In the genomic region with DNA sequence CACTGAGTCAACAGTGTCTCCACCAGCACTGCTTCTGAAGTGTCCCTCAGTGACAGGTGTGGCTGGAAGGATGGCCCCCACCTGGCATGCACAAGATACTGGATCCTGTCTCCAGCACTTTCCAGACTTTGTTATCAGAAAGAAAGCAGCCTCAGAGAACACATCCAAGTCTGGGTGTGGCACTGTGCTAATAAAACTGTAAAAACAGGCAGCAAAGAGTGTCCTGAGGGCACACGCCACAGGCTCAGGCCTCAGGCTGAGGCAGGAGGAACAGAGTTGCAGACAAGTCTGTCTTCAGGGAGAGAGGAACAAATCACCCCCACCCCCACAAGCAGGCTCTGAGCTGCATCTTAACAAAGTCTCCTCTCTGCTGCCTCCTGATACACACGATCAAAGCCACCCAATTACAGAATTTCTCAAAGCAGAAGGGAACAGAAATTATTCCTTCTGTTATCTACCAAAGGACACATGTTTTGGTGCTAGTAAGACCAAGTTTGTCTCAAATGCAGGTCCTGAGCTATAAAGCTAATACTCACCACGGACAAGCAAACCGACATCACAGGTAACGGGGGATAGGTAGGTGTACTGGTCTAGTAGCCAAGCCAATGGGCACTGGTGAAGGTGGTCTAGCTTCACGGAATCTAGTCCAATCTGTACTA, we compare ENCODE assay signal across 17 mouse cellular contexts. TPM values are rescaled to one million over a fixed set of nuclear protein-coding genes. Genes with fewer than 3 reads are reported as not detected.
DNase-seq lines count a peak whose midpoint lies in the region; ATAC-seq lines count a peak whose summit lies in the region.
"Had no signal": no experiment of that assay in that cellular context is flagged by ENCODE, and none has a peak within 500 bp of the region (broad histone marks: within the 10 kb centered on the region; RNA-seq: fewer than 3 reads in every experiment).

No protein-coding gene starts in this region.

- H3K36me3 ChIP-seq in embryonic facial prominence, embryonic 11.5 days (replicated peaks; ENCODE audit: control insufficient read depth, insufficient read depth, low read depth, low read length) = peaks cover 9% of the 10 kb centered on the region
- H3K36me3 ChIP-seq in embryonic facial prominence, embryonic 10.5 days (replicated peaks) = peaks cover 99% of the 10 kb centered on the region
- peaks cover 100% of the 10 kb centered on the region for H3K36me3 ChIP-seq in liver, embryonic 12.5 days
- peaks cover 100% of the 10 kb centered on the region for H3K36me3 ChIP-seq in forebrain, embryonic 10.5 days (replicated peaks)

- DNase-seq in embryonic facial prominence, embryonic 11.5 days (ENCODE audit: low spot score) = no peak
- no peak for DNase-seq in embryonic facial prominence, embryonic 10.5 days (ENCODE audit: low spot score)
- DNase-seq in c-Kit-positive CD71-positive TER-119-negative erythroid progenitor cells, embryonic 14.5 days (ENCODE audit: low read depth) = peak; percentile 82
- DNase-seq in spleen, postnatal 4 days (ENCODE audit: low spot score in 2 of 2) = peak; percentile 73 to 78
- no peak for DNase-seq in embryo, embryonic 11 days
- no peak for DNase-seq in forebrain, embryonic 10.5 days (ENCODE audit: extremely low spot score, low spot score)
- no peak for DNase-seq in left cerebral cortex, adult 11 months (ENCODE audit: low spot score)
- DNase-seq: cerebellum, adult 8-10 months; heart, adult 11 months; kidney, postnatal 25 days; lung, postnatal 14 days; right cerebral cortex, postnatal 4 days had no signal

- 0 out of 2 replicates have a peak, but pooled peaks have one; percentile 34 for ATAC-seq in embryonic facial prominence, embryonic 11.5 days (replicated peaks; ENCODE audit: insufficient number of reproducible peaks, low FRiP score, low TSS enrichment, low read depth)
- peak; percentile 97 for ATAC-seq in liver, embryonic 12.5 days

- 96% methylated on average over 6 of the region's 6 CpGs for WGBS in embryonic facial prominence, embryonic 11.5 days
- WGBS in embryonic facial prominence, embryonic 10.5 days = 92% methylated on average over 6 of the region's 6 CpGs
- WGBS in liver, embryonic 12.5 days (ENCODE audit: insufficient replicate concordance) = 43% methylated on average over 6 of the region's 6 CpGs
- 93% methylated on average over 6 of the region's 6 CpGs for WGBS in forebrain, embryonic 10.5 days

- H3K9me3 ChIP-seq in embryonic facial prominence, embryonic 11.5 days (replicated peaks; ENCODE audit: control insufficient read depth, low read length) = no peaks in the 10 kb centered on the region
- no peaks in the 10 kb centered on the region for H3K9me3 ChIP-seq in embryonic facial prominence, embryonic 10.5 days
- H3K9me3 ChIP-seq in liver, embryonic 12.5 days (replicated peaks) = no peaks in the 10 kb centered on the region
- no peaks in the 10 kb centered on the region for H3K9me3 ChIP-seq in forebrain, embryonic 10.5 days
- H3K9me3 ChIP-seq: embryonic facial prominence, embryonic 15.5 days; hindbrain, embryonic 15.5 days had no signal

- no peak overlapping the region for H3K9ac ChIP-seq in embryonic facial prominence, embryonic 11.5 days (replicated peaks; ENCODE audit: low read length)
- H3K9ac ChIP-seq in liver, embryonic 12.5 days = peak overlapping the region; percentile 66
- H3K9ac ChIP-seq: embryonic facial prominence, embryonic 15.5 days; hindbrain, embryonic 15.5 days had no signal

- H3K4me3 ChIP-seq in embryonic facial prominence, embryonic 11.5 days (ENCODE audit: low read depth, low read length) = no peak overlapping the region
- H3K4me3 ChIP-seq in embryonic facial prominence, embryonic 10.5 days = no peak overlapping the region
- H3K4me3 ChIP-seq in liver, embryonic 12.5 days = peak overlapping the region; percentile 21
- H3K4me3 ChIP-seq in forebrain, embryonic 10.5 days = no peak overlapping the region
- H3K4me3 ChIP-seq: embryonic facial prominence, embryonic 15.5 days; hindbrain, embryonic 15.5 days; left cerebral cortex, adult 2 months had no signal

- H3K27ac ChIP-seq in embryonic facial prominence, embryonic 11.5 days (replicated peaks; ENCODE audit: low read depth, low read length) = no peak overlapping the region
- H3K27ac ChIP-seq in embryonic facial prominence, embryonic 10.5 days (replicated peaks) = no peak overlapping the region
- H3K27ac ChIP-seq in liver, embryonic 12.5 days = peak overlapping the region; percentile 97
- no peak overlapping the region for H3K27ac ChIP-seq in forebrain, embryonic 10.5 days
- H3K27ac ChIP-seq: embryonic facial prominence, embryonic 15.5 days; hindbrain, embryonic 15.5 days; left cerebral cortex, adult 2 months had no signal

- no peaks in the 10 kb centered on the region for H3K4me1 ChIP-seq in embryonic facial prominence, embryonic 11.5 days (ENCODE audit: control insufficient read depth, insufficient read depth, low read length)
- no peaks in the 10 kb centered on the region for H3K4me1 ChIP-seq in embryonic facial prominence, embryonic 10.5 days
- peaks cover 77% of the 10 kb centered on the region for H3K4me1 ChIP-seq in liver, embryonic 12.5 days
- no peaks in the 10 kb centered on the region for H3K4me1 ChIP-seq in forebrain, embryonic 10.5 days
- H3K4me1 ChIP-seq: embryonic facial prominence, embryonic 15.5 days; hindbrain, embryonic 15.5 days had no signal

- H3K27me3 ChIP-seq in embryonic facial prominence, embryonic 11.5 days (ENCODE audit: control insufficient read depth, insufficient read depth, low read length) = no peaks in the 10 kb centered on the region
- no peaks in the 10 kb centered on the region for H3K27me3 ChIP-seq in embryonic facial prominence, embryonic 10.5 days (replicated peaks; ENCODE audit: low read depth, poor library complexity, severe bottlenecking)
- no peaks in the 10 kb centered on the region for H3K27me3 ChIP-seq in liver, embryonic 12.5 days (replicated peaks)
- no peaks in the 10 kb centered on the region for H3K27me3 ChIP-seq in forebrain, embryonic 10.5 days (ENCODE audit: poor library complexity, severe bottlenecking)
- H3K27me3 ChIP-seq: embryonic facial prominence, embryonic 15.5 days; hindbrain, embryonic 15.5 days had no signal

- H3K4me2 ChIP-seq in embryonic facial prominence, embryonic 11.5 days (ENCODE audit: low read depth, low read length) = no peak overlapping the region
- H3K4me2 ChIP-seq in liver, embryonic 12.5 days = peak overlapping the region; percentile 59
- H3K4me2 ChIP-seq: embryonic facial prominence, embryonic 15.5 days; hindbrain, embryonic 15.5 days had no signal

RNA-seq across cellular contexts. Expression of a gene that starts 13.9 kb away (rescaled TPM):
- polyA plus RNA-seq in embryonic facial prominence, embryonic 11.5 days (2014; fragmentation: Nextera tagmentation; extraction: Ambion mirVana) = not detected in 2 replicates
- polyA plus RNA-seq in embryonic facial prominence, embryonic 10.5 days (2016; fragmentation: Nextera tagmentation; extraction: Ambion mirVana) = not detected in 2 replicates
- polyA plus RNA-seq in liver, embryonic 12.5 days (2016; fragmentation: Nextera tagmentation; extraction: Ambion mirVana) = not detected in 2 replicates
- polyA plus RNA-seq in forebrain, embryonic 10.5 days (2016; fragmentation: Nextera tagmentation; extraction: Ambion mirVana) = not detected in 2 replicates
- polyA plus RNA-seq: embryonic facial prominence, embryonic 15.5 days; frontal cortex, adult 2 months; hindbrain, embryonic 15.5 days had no signal

RNA-seq across cellular contexts. Expression of a gene that starts 26.3 kb away (rescaled TPM):
- polyA plus RNA-seq in embryonic facial prominence, embryonic 11.5 days (2014; fragmentation: Nextera tagmentation; extraction: Ambion mirVana) = 117 and 125 TPM in 2 replicates
- 86.9 and 92.1 TPM in 2 replicates for polyA plus RNA-seq in embryonic facial prominence, embryonic 10.5 days (2016; fragmentation: Nextera tagmentation; extraction: Ambion mirVana)
- polyA plus RNA-seq in liver, embryonic 12.5 days (2016; fragmentation: Nextera tagmentation; extraction: Ambion mirVana) = 216 and 223 TPM in 2 replicates
- 93.3 and 93.8 TPM in 2 replicates for polyA plus RNA-seq in forebrain, embryonic 10.5 days (2016; fragmentation: Nextera tagmentation; extraction: Ambion mirVana)

RNA-seq across cellular contexts. Expression of a gene that starts 27.0 kb away (rescaled TPM):
- polyA plus RNA-seq in embryonic facial prominence, embryonic 11.5 days (2014; fragmentation: Nextera tagmentation; extraction: Ambion mirVana) = 48.7 and 50.0 TPM in 2 replicates
- 40.7 and 41.3 TPM in 2 replicates for polyA plus RNA-seq in embryonic facial prominence, embryonic 10.5 days (2016; fragmentation: Nextera tagmentation; extraction: Ambion mirVana)
- polyA plus RNA-seq in liver, embryonic 12.5 days (2016; fragmentation: Nextera tagmentation; extraction: Ambion mirVana) = 66.3 and 74.4 TPM in 2 replicates
- polyA plus RNA-seq in forebrain, embryonic 10.5 days (2016; fragmentation: Nextera tagmentation; extraction: Ambion mirVana) = 39.0 and 40.0 TPM in 2 replicates

RNA-seq across cellular contexts. Expression of a gene that starts 49.4 kb away (rescaled TPM):
- not detected in 2 replicates for polyA plus RNA-seq in embryonic facial prominence, embryonic 11.5 days (2014; fragmentation: Nextera tagmentation; extraction: Ambion mirVana)
- 0.11 and 0.21 TPM in 2 replicates for polyA plus RNA-seq in embryonic facial prominence, embryonic 10.5 days (2016; fragmentation: Nextera tagmentation; extraction: Ambion mirVana)
- polyA plus RNA-seq in liver, embryonic 12.5 days (2016; fragmentation: Nextera tagmentation; extraction: Ambion mirVana) = not detected in 2 replicates
- polyA plus RNA-seq in forebrain, embryonic 10.5 days (2016; fragmentation: Nextera tagmentation; extraction: Ambion mirVana) = not detected in 2 replicates
- polyA plus RNA-seq: embryonic facial prominence, embryonic 15.5 days had no signal

Comparison
In these comparisons a context has a peak if more than half of its experiments do, and no peak if none do; other contexts are left out.
1. DNase-seq: peak in c-Kit-positive CD71-positive TER-119-negative erythroid progenitor cells, embryonic 14.5 days (single experiment) and spleen, postnatal 4 days (2 of 2); none in embryonic facial prominence, embryonic 11.5 days (single experiment), embryonic facial prominence, embryonic 10.5 days (single experiment), embryo, embryonic 11 days (single experiment), forebrain, embryonic 10.5 days (single experiment) and left cerebral cortex, adult 11 months (single experiment).